Mouse (Mus musculus): ENCODE measurements around the gene Ccnd3. TPM values are rescaled to one million over a fixed set of nuclear protein-coding genes. Genes with fewer than 3 reads are reported as not detected.
A peak's percentile ranks its signal among the peaks of the same experiment; 100 is the strongest.

Gene Ccnd3
- polyA plus RNA-seq, 1 experiment: 417 TPM

- Histone ChIP-seq H3K4me1 (ENCODE audit: control insufficient read depth, insufficient read depth, low read length) (peaks cover 13% of the 10 kb centered on the region), H3K27ac (ENCODE audit: control insufficient read depth, insufficient read depth, low read depth, low read length, poor library complexity) (peak overlapping the region; percentile 87; the same call in 1 of the 2 replicates), H3K4me3 (replicated peaks; ENCODE audit: control insufficient read depth, low read depth, low read length) (no peak overlapping the region)
- TF ChIP-seq CTCF (IDR thresholded peaks at IDR 0.05; ENCODE audit: control insufficient read depth, insufficient read depth, low read length) (no peak), POLR2A (IDR thresholded peaks at IDR 0.05; ENCODE audit: borderline replicate concordance, control insufficient read depth, low read depth, low read length) (no peak)
Measured at GRCm38 (mm10) chr17:47503689-47504088, 1.2 kb upstream of the Ccnd3 start.

GRCm38 (mm10) chr17:47504228-47504627, 623 bp upstream of the Ccnd3 start:
- H3K4me1 ChIP-seq (ENCODE audit: control insufficient read depth, insufficient read depth, low read length): peaks cover 13% of the 10 kb centered on the region
- no peak for TF ChIP-seq CTCF (IDR thresholded peaks at IDR 0.05; ENCODE audit: control insufficient read depth, insufficient read depth, low read length)
- TF ChIP-seq POLR2A (IDR thresholded peaks at IDR 0.05; ENCODE audit: borderline replicate concordance, control insufficient read depth, low read depth, low read length): no peak
- WGBS: 40% methylated on average over 5 of the region's 5 CpGs
- peak overlapping the region; percentile 87 for H3K27ac ChIP-seq (ENCODE audit: control insufficient read depth, insufficient read depth, low read depth, low read length, poor library complexity)
- H3K4me3 ChIP-seq (replicated peaks; ENCODE audit: control insufficient read depth, low read depth, low read length): peak overlapping the region; percentile 67

- 7% methylated on average over 2 of the region's 2 CpGs for WGBS
- TF ChIP-seq CTCF (IDR thresholded peaks at IDR 0.05; ENCODE audit: control insufficient read depth, insufficient read depth, low read length): no peak
- TF ChIP-seq POLR2A (IDR thresholded peaks at IDR 0.05; ENCODE audit: borderline replicate concordance, control insufficient read depth, low read depth, low read length): no peak
- Histone ChIP-seq H3K4me1 (ENCODE audit: control insufficient read depth, insufficient read depth, low read length) (peaks cover 17% of the 10 kb centered on the region), H3K27ac (ENCODE audit: control insufficient read depth, insufficient read depth, low read depth, low read length, poor library complexity) (peak overlapping the region; percentile 87), H3K4me3 (replicated peaks; ENCODE audit: control insufficient read depth, low read depth, low read length) (peak overlapping the region; percentile 67)
Measured at GRCm38 (mm10) chr17:47505566-47505965, 715 bp downstream of the Ccnd3 start.

- Histone ChIP-seq H3K4me1 (ENCODE audit: control insufficient read depth, insufficient read depth, low read length) (peaks cover 17% of the 10 kb centered on the region), H3K4me3 (replicated peaks; ENCODE audit: control insufficient read depth, low read depth, low read length) (peak overlapping the region; percentile 67), H3K27ac (ENCODE audit: control insufficient read depth, insufficient read depth, low read depth, low read length, poor library complexity) (peak overlapping the region; percentile 60)
- TF ChIP-seq CTCF (IDR thresholded peaks at IDR 0.05; ENCODE audit: control insufficient read depth, insufficient read depth, low read length): no peak
- no peak for TF ChIP-seq POLR2A (IDR thresholded peaks at IDR 0.05; ENCODE audit: borderline replicate concordance, control insufficient read depth, low read depth, low read length)
- 42% methylated on average over 1 of the region's 1 CpGs for WGBS
Measured at GRCm38 (mm10) chr17:47506042-47506441, 1.2 kb downstream of the Ccnd3 start.

GRCm38 (mm10) chr17:47506697-47507096, 1.8 kb downstream of the Ccnd3 start:
- 65% methylated on average over 4 of the region's 4 CpGs for whole genome bisulfite sequencing
- Histone ChIP-seq H3K4me3 (replicated peaks; ENCODE audit: control insufficient read depth, low read depth, low read length) (peak overlapping the region; percentile 59), H3K4me1 (ENCODE audit: control insufficient read depth, insufficient read depth, low read length) (peaks cover 17% of the 10 kb centered on the region), H3K27ac (ENCODE audit: control insufficient read depth, insufficient read depth, low read depth, low read length, poor library complexity) (peak overlapping the region; percentile 40; the same call in 1 of the 2 replicates)
- TF ChIP-seq POLR2A (IDR thresholded peaks at IDR 0.05; ENCODE audit: borderline replicate concordance, control insufficient read depth, low read depth, low read length) (no peak), CTCF (IDR thresholded peaks at IDR 0.05; ENCODE audit: control insufficient read depth, insufficient read depth, low read length) (no peak)

GRCm38 (mm10) chr17:47507523-47507922, 2.7 kb downstream of the Ccnd3 start:
- peak overlapping the region; percentile 98 for H3K27ac ChIP-seq (ENCODE audit: control insufficient read depth, insufficient read depth, low read depth, low read length, poor library complexity)
- H3K4me1 ChIP-seq (ENCODE audit: control insufficient read depth, insufficient read depth, low read length): peaks cover 20% of the 10 kb centered on the region
- TF ChIP-seq POLR2A (IDR thresholded peaks at IDR 0.05; ENCODE audit: borderline replicate concordance, control insufficient read depth, low read depth, low read length): no peak
- TF ChIP-seq CTCF (IDR thresholded peaks at IDR 0.05; ENCODE audit: control insufficient read depth, insufficient read depth, low read length): no peak
- H3K4me3 ChIP-seq (replicated peaks; ENCODE audit: control insufficient read depth, low read depth, low read length): peak overlapping the region; percentile 33
- 18% methylated on average over 2 of the region's 2 CpGs for WGBS

GRCm38 (mm10) chr17:47508012-47508608, 3.3 kb downstream of the Ccnd3 start:
- WGBS: 0% methylated on average over 12 of the region's 12 CpGs

GRCm38 (mm10) chr17:47509031-47509705, 4.3 kb downstream of the Ccnd3 start:
- 4% methylated on average over 9 of the region's 9 CpGs for WGBS
- Histone ChIP-seq H3K4me1 (ENCODE audit: control insufficient read depth, insufficient read depth, low read length) (peaks cover 18% of the 10 kb centered on the region), H3K27ac (ENCODE audit: control insufficient read depth, insufficient read depth, low read depth, low read length, poor library complexity) (peak overlapping the region; percentile 73), H3K4me3 (replicated peaks; ENCODE audit: control insufficient read depth, low read depth, low read length) (peak overlapping the region; percentile 43)
- TF ChIP-seq CTCF (IDR thresholded peaks at IDR 0.05; ENCODE audit: control insufficient read depth, insufficient read depth, low read length) (no peak), POLR2A (IDR thresholded peaks at IDR 0.05; ENCODE audit: borderline replicate concordance, control insufficient read depth, low read depth, low read length) (no peak; the same call in 1 of the 2 replicates)

More at GRCm38 (mm10) chr17:47508012-47508608, 3.3 kb downstream of the Ccnd3 start:
- Histone ChIP-seq H3K4me3 (replicated peaks; ENCODE audit: control insufficient read depth, low read depth, low read length) (peak overlapping the region; percentile 80), H3K4me1 (ENCODE audit: control insufficient read depth, insufficient read depth, low read length) (peaks cover 20% of the 10 kb centered on the region), H3K27ac (ENCODE audit: control insufficient read depth, insufficient read depth, low read depth, low read length, poor library complexity) (peak overlapping the region; percentile 98)
- TF ChIP-seq POLR2A (IDR thresholded peaks at IDR 0.05; ENCODE audit: borderline replicate concordance, control insufficient read depth, low read depth, low read length): peak; percentile 47; the same call in 1 of the 2 replicates
- no peak for TF ChIP-seq CTCF (IDR thresholded peaks at IDR 0.05; ENCODE audit: control insufficient read depth, insufficient read depth, low read length)

All from bone marrow, adult 2 months (tissue).